Mouse (Mus musculus) right cerebral cortex, adult 2 months (tissue): ENCODE data around the gene Rps27.
A peak's percentile ranks its signal among the peaks of the same experiment; 100 is the strongest.

Experiments
- DNase-seq, 2 experiments: peaks; one replicate each; pipeline ENCODE4 v3.0.0; 2021 to 2022; ENCODE audit warnings: low spot score in 2 of 2

Gene Rps27

GRCm38 (mm10) chr3:90231507-90232333, 18.3 kb upstream of the Rps27 start, which contains the start of gene Jtb:
Gene Jtb, plus strand, starts transcription at chr3:90231597.
- DNase-seq: peak; percentile 97 to 98

- DNase-seq: no peak
Observed at GRCm38 (mm10) chr3:90231075-90231474, 17.6 kb upstream of the Rps27 start.

- DNase-seq: no peak
Observed at GRCm38 (mm10) chr3:90224331-90224730, 10.9 kb upstream of the Rps27 start.

- DNase-seq: no peak
Observed at GRCm38 (mm10) chr3:90222941-90223340, 9.5 kb upstream of the Rps27 start.

- no peak for DNase-seq
Observed at GRCm38 (mm10) chr3:90222455-90222854, 9.0 kb upstream of the Rps27 start.

GRCm38 (mm10) chr3:90221123-90221522, 7.7 kb upstream of the Rps27 start:
- DNase-seq: no peak

GRCm38 (mm10) chr3:90220531-90220951, 7.1 kb upstream of the Rps27 start:
- DNase-seq: peak; percentile 24 to 27

GRCm38 (mm10) chr3:90220088-90220487, 6.6 kb upstream of the Rps27 start:
- peak; percentile 48 to 69 for DNase-seq

GRCm38 (mm10) chr3:90215825-90216380, 2.5 kb upstream of the Rps27 start:
- no peak for DNase-seq

- peak in 1 of 2 experiments; percentile 17 for DNase-seq
Observed at GRCm38 (mm10) chr3:90213956-90214684, 669 bp upstream of the Rps27 start.

- DNase-seq: no peak
Observed at GRCm38 (mm10) chr3:90212723-90213122, 728 bp downstream of the Rps27 start.

- DNase-seq: no peak
Observed at GRCm38 (mm10) chr3:90211475-90212398, 1.7 kb downstream of the Rps27 start.

GRCm38 (mm10) chr3:90209908-90210566, 3.4 kb downstream of the Rps27 start:
- no peak for DNase-seq

- DNase-seq: no peak
Observed at GRCm38 (mm10) chr3:90208662-90209061, 4.8 kb downstream of the Rps27 start.

GRCm38 (mm10) chr3:90204582-90204981, 8.9 kb downstream of the Rps27 start:
- no peak for DNase-seq

- DNase-seq: no peak
Observed at GRCm38 (mm10) chr3:90203619-90204018, 9.8 kb downstream of the Rps27 start.

GRCm38 (mm10) chr3:90202884-90203283, 10.6 kb downstream of the Rps27 start:
- no peak for DNase-seq

- no peak for DNase-seq
Observed at GRCm38 (mm10) chr3:90197548-90197947, 15.9 kb downstream of the Rps27 start.

GRCm38 (mm10) chr3:90195644-90196043, 17.8 kb downstream of the Rps27 start:
- no peak for DNase-seq

GRCm38 (mm10) chr3:90194759-90195158, 18.7 kb downstream of the Rps27 start:
- DNase-seq: no peak
